Mouse (Mus musculus) heart, postnatal 36 days (tissue): ENCODE measurements at regions not wholly inside any gene's neighbourhood (a gene's known extent, or its start where the extent isn't known, plus 50 kb on each side); places are given as distances from the start of the nearest gene placed in this dataset.
A peak's percentile ranks its signal among the peaks of the same experiment; 100 is the strongest.

Experiments used
- DNase-seq, 2 experiments: peaks; one replicate each; pipeline ENCODE4 v3.0.0; 2021 to 2022
- intact Hi-C: fragments of 180-260 bp; cut with DNase I; formaldehyde crosslinking; loops from one replicate; pipeline ENCODE4 v1.15.1; 2025

DNA sequence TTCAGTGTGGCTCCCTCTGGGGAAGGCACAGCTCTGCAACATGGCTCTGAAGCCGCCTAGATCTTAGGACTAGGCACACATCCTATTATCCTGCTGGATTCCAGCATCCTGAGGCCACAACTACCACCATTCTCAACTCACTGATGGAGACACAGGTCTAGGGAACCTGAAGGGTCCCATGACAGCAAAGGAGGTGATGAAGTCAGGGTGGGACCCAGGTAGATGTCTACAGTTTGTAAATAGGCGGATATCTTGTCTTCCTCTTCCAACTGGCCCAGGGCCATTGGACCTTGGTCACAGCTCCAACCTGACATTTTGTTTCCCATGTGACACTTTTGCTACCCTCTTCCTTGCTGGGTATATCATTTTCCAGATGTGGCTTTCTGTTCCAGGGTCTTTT, 106.4 kb downstream of the Vapb start:
- intact Hi-C loops, result no loop called here
- no peak for DNase-seq

DNA sequence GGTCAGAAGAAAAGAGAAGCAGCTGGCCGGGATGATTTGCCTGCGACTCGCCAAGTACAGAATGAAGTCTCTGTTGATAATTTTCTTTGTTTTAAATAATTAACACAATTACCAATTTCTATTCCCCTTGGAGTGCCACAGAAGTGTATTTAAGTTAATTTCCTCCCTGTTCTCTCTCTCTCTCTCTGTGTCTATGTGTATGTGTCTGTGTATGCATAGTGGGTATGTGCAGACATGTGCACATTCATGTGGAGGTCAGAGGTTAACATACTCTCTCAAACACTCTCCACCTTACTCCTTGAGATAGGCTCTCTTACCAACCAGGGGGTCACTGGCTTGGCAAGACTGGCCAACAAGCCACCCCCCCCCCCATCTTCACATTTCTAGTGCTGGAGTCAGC, 107.2 kb downstream of the Vapb start:
- no peak for DNase-seq
- intact Hi-C loops, result no loop called here

DNA sequence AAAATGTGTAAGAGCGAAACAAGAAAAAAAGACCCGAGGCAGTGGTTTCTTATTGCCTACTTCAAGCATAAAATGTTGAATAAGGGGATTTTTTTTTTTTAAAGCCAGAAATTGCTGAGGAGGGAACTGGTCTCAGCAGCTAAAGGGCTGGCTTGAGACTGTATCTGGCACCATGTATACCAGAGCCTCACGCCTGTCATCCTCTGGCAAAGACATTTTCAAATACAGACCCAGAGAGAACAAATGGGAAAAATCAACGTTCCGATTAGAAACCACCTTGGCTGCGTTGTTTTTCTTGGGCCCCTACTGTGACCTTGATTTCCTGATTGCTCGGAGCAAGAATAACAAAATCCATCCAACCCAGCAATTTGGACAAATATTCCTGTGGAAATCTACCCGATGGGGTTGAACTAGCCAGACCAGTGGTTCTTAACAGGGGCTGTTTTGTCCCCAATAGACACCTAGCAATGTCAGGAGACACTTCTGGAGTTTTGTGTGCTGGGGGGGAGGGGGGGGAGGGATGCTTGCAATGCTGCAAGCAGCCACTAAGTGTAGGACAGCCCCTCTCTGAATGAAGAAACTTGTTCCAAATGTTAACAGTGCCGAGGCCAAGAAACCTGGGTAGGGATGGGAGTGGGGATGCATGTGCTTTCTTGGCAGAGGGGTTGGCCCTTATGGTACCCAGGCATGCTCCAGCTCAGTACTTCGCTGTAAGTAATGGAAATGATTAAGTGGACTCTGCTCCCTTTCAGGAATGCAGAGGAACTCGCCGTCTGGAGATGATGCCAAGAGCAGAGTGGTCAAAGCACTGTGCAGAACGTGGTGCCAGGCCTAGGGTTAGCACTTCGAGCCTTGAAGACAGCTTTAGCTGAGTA, 108.1 kb downstream of the Vapb start:
- DNase-seq, result peak in 1 of 2 experiments; percentile 5
- intact Hi-C loops, result no loop called here

DNA sequence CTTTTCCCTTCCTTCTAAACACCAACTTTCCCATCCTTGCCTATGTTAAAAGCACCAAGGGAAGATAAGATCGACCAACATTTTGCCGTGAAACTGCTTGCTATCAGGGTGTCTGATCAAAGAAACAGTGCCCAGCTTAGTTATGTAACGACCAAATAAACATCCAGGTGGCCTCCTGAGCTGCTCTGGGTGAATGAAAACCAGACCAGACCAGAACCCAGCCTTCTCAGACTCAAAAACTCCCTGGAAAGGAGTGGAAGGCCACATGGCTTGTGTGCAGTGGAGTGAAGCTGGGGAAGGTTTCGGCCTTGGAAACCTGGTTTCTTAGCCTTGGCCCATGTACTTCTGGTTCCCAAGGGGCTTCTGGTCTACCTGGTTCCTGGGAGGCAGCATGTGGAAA, 113.7 kb downstream of the Vapb start:
- no peak for DNase-seq
- intact Hi-C loops, result no loop called here

DNA sequence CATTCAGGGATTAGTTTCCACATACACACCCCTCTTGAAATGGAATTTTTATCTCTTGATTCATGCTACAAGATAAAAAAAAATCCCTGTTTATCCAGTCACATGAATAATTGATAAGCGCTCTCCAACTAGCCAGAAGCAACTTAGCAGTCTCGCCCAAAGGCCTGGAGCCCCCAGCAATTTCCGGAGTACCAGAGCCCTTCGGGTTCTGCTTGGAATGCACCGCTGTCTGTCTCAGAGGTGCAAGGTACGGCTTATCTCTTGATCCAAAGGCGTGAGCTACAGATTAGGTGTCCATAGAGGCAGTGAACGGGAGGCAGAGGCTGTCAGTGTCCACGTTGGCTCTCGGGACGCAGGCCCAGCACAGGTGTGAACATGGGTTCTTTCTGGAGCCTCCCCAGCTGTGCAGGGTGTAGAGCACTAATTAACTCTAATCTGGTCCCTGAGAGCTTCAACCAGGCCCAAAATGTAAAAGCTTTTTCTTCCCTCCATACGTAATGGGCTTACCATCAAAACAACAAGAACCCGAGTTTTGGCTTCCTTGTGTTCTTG, 116.9 kb downstream of the Vapb start:
- intact Hi-C loops, result no loop called here
- no peak for DNase-seq

DNA sequence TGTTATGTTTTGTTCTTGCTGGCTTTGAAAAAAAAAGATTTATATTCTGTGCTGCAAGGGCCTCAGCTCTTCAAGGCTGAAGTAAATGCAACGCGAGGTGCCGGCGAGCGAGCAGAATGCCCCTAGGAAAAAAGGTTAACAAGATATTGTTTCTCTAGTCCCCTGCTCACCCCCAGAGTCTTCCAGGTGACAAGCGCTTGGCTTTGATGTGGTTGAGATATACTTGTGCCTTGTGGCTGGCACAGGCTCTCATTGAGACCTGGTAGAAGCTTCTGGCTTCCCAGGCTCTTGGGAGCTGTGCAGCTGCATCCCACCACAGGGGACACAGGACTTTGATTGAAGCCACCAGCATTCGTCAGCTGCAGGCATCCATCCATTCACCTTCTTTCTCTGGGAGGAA, 117.5 kb downstream of the Vapb start:
- DNase-seq, result no peak
- intact Hi-C loops, result no loop called here

DNA sequence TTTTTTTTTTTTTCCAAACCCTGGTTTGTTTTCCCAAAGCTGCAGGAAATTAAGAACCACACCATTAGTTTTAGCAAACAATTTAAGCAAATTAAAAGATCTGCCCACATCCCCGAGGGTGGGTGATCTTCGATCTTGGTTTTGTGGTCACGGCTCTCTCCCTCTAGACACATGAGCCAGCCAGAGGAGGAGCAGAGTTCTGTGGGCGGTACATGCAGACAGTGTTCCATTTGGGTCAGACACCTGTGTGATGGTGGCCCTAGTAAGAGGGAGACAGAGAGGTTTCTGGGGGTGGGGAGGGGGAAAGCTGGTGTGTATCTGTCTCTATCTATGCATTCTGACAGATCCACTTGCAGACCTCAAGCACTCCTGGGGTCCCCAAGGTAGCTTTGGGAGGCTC, 118.0 kb downstream of the Vapb start:
- intact Hi-C loops, result no loop called here
- no peak for DNase-seq

DNA sequence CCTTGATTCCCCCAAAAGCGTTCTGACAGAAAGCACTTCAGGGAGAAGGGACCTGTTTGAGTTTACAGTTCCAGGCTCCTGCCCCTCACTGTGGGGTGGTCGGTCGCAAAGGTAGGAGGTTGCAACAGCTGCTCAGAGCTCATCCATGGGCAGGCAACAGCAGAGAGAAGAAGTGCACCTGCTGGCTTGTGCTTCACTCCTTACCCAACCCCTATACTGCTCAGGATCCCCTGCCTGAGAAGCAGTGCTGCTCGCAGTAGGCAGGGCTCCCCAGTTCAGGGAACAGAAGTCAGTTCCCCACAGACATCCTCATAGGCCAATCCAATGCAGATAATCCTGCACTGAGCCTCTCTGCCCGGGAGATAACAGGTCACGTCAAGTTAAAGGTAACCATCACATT, 119.7 kb downstream of the Vapb start:
- intact Hi-C loops, result no loop called here
- no peak for DNase-seq

DNA sequence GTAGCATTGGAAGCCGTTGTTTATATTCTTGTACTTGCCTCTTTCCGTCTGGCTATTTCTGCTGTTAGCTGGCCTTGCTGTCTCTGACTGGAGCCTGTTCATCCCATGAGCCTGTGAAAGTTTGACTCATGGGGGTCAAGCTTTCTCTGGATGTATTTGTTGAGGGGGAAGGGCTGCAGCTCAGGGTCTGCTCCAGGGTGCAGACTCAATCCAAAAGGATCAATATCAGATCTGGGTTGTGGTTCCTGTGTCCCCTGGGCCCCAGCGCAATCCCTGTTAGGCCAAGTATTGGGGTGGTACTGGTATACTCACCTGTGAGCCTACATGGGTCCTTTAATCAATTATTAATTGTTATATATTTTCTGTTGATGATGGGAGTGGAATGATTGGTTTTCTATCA, 135.7 kb downstream of the Vapb start:
- no peak for DNase-seq
- intact Hi-C loops, result no loop called here
